Mouse (Mus musculus) liver, postnatal 0 days (tissue): ENCODE measurements at regions not wholly inside any gene's neighbourhood (a gene's known extent, or its start where the extent isn't known, plus 50 kb on each side); places are given as distances from the start of the nearest gene placed in this dataset.

ENCODE experiments used
- CTCF ChIP-seq: sonication (generic); IDR thresholded peaks from 2 replicates; pipeline ENCODE4 v1.5.1; 2016; ENCODE audit warnings: antibody characterized with exemption, low read depth
- EP300 ChIP-seq: IDR thresholded peaks from 2 replicates; pipeline ENCODE4 v1.6.1; 2016; ENCODE audit warnings: antibody characterized with exemption, low read depth, mild to moderate bottlenecking

DNA sequence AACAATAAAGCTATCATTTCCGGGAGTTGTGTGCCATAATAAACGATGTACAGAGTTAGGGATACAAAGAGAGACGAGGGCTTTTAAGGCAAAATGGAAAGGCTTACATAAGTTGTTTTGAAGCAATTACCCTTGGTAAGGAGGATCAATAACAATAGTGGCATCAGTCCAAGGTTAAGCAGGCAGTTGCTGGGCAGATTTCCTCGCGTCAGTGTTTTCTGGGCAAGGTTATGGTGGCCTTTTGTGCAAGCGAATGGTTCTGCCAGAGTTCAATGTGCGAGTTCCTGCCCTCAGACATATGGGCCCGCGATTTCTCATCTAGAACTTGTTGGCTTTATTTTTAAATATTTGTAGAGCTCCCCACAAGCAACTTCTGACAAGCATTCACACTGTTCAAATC is 597.7 kb downstream of the Gm19410 start:
- TF ChIP-seq CTCF (no peak), EP300 (no peak)
